Mouse (Mus musculus): ENCODE results near the gene Fhl2. TPM values are rescaled to one million over a fixed set of nuclear protein-coding genes. Genes with fewer than 3 reads are reported as not detected.
"Not testable (repeated sequence)": the region's sequence is repeated elsewhere in the genome, so short reads cannot be mapped to it uniquely, and the experiment has no call there.

Fhl2 gene
- polyA plus RNA-seq, 1 experiment from 2014 or later = 17.4 TPM

- Histone ChIP-seq H3K9ac (replicated peaks; ENCODE audit: low read length) (no peak overlapping the region), H3K27me3 (ENCODE audit: control insufficient read depth, insufficient read depth, low read length) (no peaks in the 10 kb centered on the region), H3K9me3 (ENCODE audit: control insufficient read depth, low read length) (no peaks in the 10 kb centered on the region), H3K4me3 (replicated peaks; ENCODE audit: low read depth, low read length) (no peak overlapping the region), H3K4me1 (ENCODE audit: control insufficient read depth, insufficient read depth, low read length) (no peaks in the 10 kb centered on the region), H3K36me3 (ENCODE audit: control insufficient read depth, insufficient read depth, low read length) (no peaks in the 10 kb centered on the region), H3K27ac (replicated peaks; ENCODE audit: low read depth, low read length) (no peak overlapping the region), H3K4me2 (ENCODE audit: low read length) (no peak overlapping the region)
- ATAC-seq (ENCODE audit: low FRiP score, low TSS enrichment) (no peak), DNase-seq (no peak)
- WGBS = 69% methylated on average over 2 of the region's 2 CpGs
These were observed 5.0 kb upstream of the Fhl2 start for GRCm38 (mm10) chr1:43201796-43202195.

- Histone ChIP-seq H3K27me3 (ENCODE audit: control insufficient read depth, insufficient read depth, low read length) (no peaks in the 10 kb centered on the region), H3K9ac (replicated peaks; ENCODE audit: low read length) (no peak overlapping the region), H3K4me1 (ENCODE audit: control insufficient read depth, insufficient read depth, low read length) (no peaks in the 10 kb centered on the region), H3K4me2 (ENCODE audit: low read length) (no peak overlapping the region), H3K9me3 (ENCODE audit: control insufficient read depth, low read length) (no peaks in the 10 kb centered on the region), H3K36me3 (ENCODE audit: control insufficient read depth, insufficient read depth, low read length) (no peaks in the 10 kb centered on the region), H3K4me3 (replicated peaks; ENCODE audit: low read depth, low read length) (no peak overlapping the region), H3K27ac (replicated peaks; ENCODE audit: low read depth, low read length) (no peak overlapping the region)
- no peak for ATAC-seq (ENCODE audit: low FRiP score, low TSS enrichment)
- no peak for DNase-seq
- 93% methylated on average over 3 of the region's 3 CpGs for WGBS
These were observed 3.1 kb upstream of the Fhl2 start for GRCm38 (mm10) chr1:43199867-43200240.

DNA sequence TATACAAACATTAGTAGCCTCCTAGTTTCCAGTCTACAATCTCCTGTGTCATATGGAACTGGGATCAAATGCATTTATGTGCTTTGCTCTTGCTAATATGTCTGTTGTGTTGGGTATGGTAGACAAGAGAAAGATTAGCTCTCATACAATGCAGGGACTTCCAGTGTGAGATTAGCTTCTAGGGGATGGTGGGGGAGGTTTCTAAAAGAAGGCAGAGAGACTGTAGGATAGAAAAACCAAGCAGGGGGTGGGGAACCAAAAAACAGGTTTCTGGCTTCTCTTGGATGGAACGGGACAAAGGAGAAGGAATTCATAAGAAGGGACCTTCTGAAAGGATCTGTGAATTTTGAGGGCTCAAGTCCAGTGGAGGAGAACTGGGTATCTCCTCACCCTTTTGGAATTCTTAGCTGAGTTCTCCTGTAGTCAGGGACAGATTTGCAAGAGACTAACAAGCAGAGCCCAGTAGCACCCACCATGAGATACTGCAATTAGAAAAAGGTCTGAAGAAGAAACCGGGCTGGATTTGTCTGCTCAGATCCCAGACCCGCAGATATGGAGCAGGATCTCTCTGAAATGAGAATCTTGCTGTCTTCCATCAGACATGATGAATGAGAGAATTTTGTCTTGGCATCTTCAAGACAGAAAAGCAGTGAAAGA is 2.6 kb upstream of the Fhl2 start:
- Histone ChIP-seq H3K9me3 (ENCODE audit: control insufficient read depth, low read length) (no peaks in the 10 kb centered on the region), H3K4me3 (replicated peaks; ENCODE audit: low read depth, low read length) (no peak overlapping the region), H3K36me3 (ENCODE audit: control insufficient read depth, insufficient read depth, low read length) (no peaks in the 10 kb centered on the region), H3K4me1 (ENCODE audit: control insufficient read depth, insufficient read depth, low read length) (no peaks in the 10 kb centered on the region), H3K9ac (replicated peaks; ENCODE audit: low read length) (no peak overlapping the region), H3K27me3 (ENCODE audit: control insufficient read depth, insufficient read depth, low read length) (no peaks in the 10 kb centered on the region), H3K4me2 (ENCODE audit: low read length) (no peak overlapping the region), H3K27ac (replicated peaks; ENCODE audit: low read depth, low read length) (no peak overlapping the region)
- no peak for DNase-seq
- WGBS = 85% methylated on average over 3 of the region's 3 CpGs
- ATAC-seq (ENCODE audit: low FRiP score, low TSS enrichment) = no peak

- no peak overlapping the region for H3K4me3 ChIP-seq (replicated peaks; ENCODE audit: low read depth, low read length)
- no peaks in the 10 kb centered on the region for H3K9me3 ChIP-seq (ENCODE audit: control insufficient read depth, low read length)
- ATAC-seq (ENCODE audit: low FRiP score, low TSS enrichment) (no peak), DNase-seq (no peak)
- no peak overlapping the region for H3K4me2 ChIP-seq (ENCODE audit: low read length)
- H3K4me1 ChIP-seq (ENCODE audit: control insufficient read depth, insufficient read depth, low read length) = no peaks in the 10 kb centered on the region
- WGBS = 90% methylated on average over 1 of the region's 1 CpGs
- H3K27me3 ChIP-seq (ENCODE audit: control insufficient read depth, insufficient read depth, low read length) = no peaks in the 10 kb centered on the region
- H3K27ac ChIP-seq (replicated peaks; ENCODE audit: low read depth, low read length) = no peak overlapping the region
- no peak overlapping the region for H3K9ac ChIP-seq (replicated peaks; ENCODE audit: low read length)
- no peaks in the 10 kb centered on the region for H3K36me3 ChIP-seq (ENCODE audit: control insufficient read depth, insufficient read depth, low read length)
These were observed 725 bp downstream of the Fhl2 start for GRCm38 (mm10) chr1:43196059-43196458.

DNA sequence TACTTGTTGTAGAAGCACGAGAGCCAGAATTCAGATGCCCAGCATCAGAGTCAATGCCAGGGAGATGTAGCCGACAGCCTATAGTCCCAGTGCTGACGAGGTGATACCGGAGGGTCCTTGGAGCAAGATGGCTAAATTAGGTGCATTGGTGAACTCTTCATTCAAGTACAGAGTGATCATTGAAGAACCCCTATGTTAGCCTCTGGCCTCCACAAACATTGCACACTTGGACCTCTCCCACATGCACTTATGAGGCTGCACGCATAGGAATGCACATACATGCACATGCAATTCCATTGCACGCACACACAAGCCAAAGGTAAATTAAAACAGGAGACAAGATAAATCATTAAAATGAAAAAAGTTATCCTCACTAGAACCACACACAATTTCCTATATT is 3.4 kb downstream of the Fhl2 start:
- ATAC-seq (ENCODE audit: low FRiP score, low TSS enrichment) (no peak), DNase-seq (no peak)
- Histone ChIP-seq H3K4me1 (ENCODE audit: control insufficient read depth, insufficient read depth, low read length) (no peaks in the 10 kb centered on the region), H3K9me3 (ENCODE audit: control insufficient read depth, low read length) (no peaks in the 10 kb centered on the region), H3K36me3 (ENCODE audit: control insufficient read depth, insufficient read depth, low read length) (no peaks in the 10 kb centered on the region), H3K27me3 (ENCODE audit: control insufficient read depth, insufficient read depth, low read length) (no peaks in the 10 kb centered on the region), H3K27ac (replicated peaks; ENCODE audit: low read depth, low read length) (no peak overlapping the region), H3K4me2 (ENCODE audit: low read length) (no peak overlapping the region), H3K9ac (replicated peaks; ENCODE audit: low read length) (no peak overlapping the region), H3K4me3 (replicated peaks; ENCODE audit: low read depth, low read length) (no peak overlapping the region)
- WGBS = 95% methylated on average over 6 of the region's 6 CpGs

DNA sequence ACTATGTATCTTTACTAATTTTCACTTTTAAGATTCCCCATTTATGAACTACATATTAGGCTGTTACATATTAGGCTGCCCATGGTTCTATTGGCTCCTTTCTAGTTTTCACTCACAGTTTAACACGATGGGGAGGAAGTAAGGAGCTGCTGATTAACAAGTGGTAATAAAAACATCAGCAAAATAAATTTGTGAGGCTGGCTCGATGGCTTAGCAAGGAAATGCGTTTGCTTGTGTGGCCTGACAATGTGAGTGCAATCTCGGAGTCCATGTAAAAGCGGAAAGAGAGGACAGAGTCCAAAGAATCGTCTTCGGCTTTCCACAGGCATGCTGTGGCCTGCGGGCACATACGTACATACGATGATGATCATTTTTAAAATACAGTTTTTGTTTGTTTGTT is 4.3 kb downstream of the Fhl2 start:
- WGBS = 89% methylated on average over 10 of the region's 10 CpGs
- H3K9me3 ChIP-seq (ENCODE audit: control insufficient read depth, low read length) = no peaks in the 10 kb centered on the region
- ATAC-seq (ENCODE audit: low FRiP score, low TSS enrichment) (no peak), DNase-seq (no peak)
- H3K27me3 ChIP-seq (ENCODE audit: control insufficient read depth, insufficient read depth, low read length) = no peaks in the 10 kb centered on the region
- no peak overlapping the region for H3K4me2 ChIP-seq (ENCODE audit: low read length)
- H3K4me3 ChIP-seq (replicated peaks; ENCODE audit: low read depth, low read length) = no peak overlapping the region
- H3K36me3 ChIP-seq (ENCODE audit: control insufficient read depth, insufficient read depth, low read length) = no peaks in the 10 kb centered on the region
- no peak overlapping the region for H3K9ac ChIP-seq (replicated peaks; ENCODE audit: low read length)
- H3K27ac ChIP-seq (replicated peaks; ENCODE audit: low read depth, low read length) = no peak overlapping the region
- H3K4me1 ChIP-seq (ENCODE audit: control insufficient read depth, insufficient read depth, low read length) = no peaks in the 10 kb centered on the region

DNA sequence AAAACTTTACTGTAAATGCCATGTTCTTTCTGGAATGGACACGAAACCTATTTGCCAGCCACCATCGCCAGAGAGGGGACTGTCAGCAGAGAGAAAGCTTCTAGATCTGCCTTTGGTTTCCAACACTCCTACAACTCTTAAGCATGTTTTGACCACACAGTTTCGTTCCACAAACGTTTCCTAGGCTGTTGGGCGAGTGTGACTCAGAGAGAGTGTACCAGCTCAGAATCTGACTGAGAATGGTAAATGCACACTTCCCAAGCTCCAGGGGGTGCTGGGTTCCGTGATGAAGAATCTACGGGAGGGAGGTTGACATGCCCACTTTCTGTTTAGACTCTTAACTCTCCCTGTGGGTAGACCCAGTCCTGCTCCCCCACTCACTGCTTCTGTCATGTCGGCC is 5.7 kb downstream of the Fhl2 start:
- 87% methylated on average over 8 of the region's 8 CpGs for WGBS
- H3K4me1 ChIP-seq (ENCODE audit: control insufficient read depth, insufficient read depth, low read length) = no peaks in the 10 kb centered on the region
- no peaks in the 10 kb centered on the region for H3K27me3 ChIP-seq (ENCODE audit: control insufficient read depth, insufficient read depth, low read length)
- DNase-seq (no peak), ATAC-seq (ENCODE audit: low FRiP score, low TSS enrichment) (no peak)
- no peaks in the 10 kb centered on the region for H3K9me3 ChIP-seq (ENCODE audit: control insufficient read depth, low read length)
- no peak overlapping the region for H3K27ac ChIP-seq (replicated peaks; ENCODE audit: low read depth, low read length)
- no peak overlapping the region for H3K9ac ChIP-seq (replicated peaks; ENCODE audit: low read length)
- H3K36me3 ChIP-seq (ENCODE audit: control insufficient read depth, insufficient read depth, low read length) = no peaks in the 10 kb centered on the region
- H3K4me3 ChIP-seq (replicated peaks; ENCODE audit: low read depth, low read length) = no peak overlapping the region
- no peak overlapping the region for H3K4me2 ChIP-seq (ENCODE audit: low read length)

DNA sequence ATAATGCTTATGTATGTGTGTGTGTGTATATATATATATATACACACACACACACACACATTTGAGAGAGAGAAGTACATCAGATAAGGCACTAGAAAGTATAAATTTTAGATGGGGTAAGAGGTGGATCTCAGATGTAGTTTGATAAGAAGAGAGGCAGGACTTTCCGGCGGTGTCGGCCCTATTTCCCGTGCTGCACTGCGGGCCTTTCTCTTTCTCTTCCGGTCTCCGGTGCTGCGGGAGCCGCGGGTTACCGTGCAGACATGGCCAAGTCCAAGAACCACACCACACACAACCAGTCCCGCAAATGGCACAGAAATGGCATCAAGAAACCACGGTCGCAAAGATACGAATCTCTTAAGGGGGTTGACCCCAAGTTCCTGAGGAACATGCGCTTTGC is 7.9 kb downstream of the Fhl2 start:
- ATAC-seq (ENCODE audit: low FRiP score, low TSS enrichment); H3K36me3 ChIP-seq (ENCODE audit: control insufficient read depth, insufficient read depth, low read length); H3K4me3 ChIP-seq (replicated peaks; ENCODE audit: low read depth, low read length); H3K27ac ChIP-seq (replicated peaks; ENCODE audit: low read depth, low read length); H3K9ac ChIP-seq (replicated peaks; ENCODE audit: low read length); H3K4me1 ChIP-seq (ENCODE audit: control insufficient read depth, insufficient read depth, low read length); H3K9me3 ChIP-seq (ENCODE audit: control insufficient read depth, low read length); H3K4me2 ChIP-seq (ENCODE audit: low read length); DNase-seq; H3K27me3 ChIP-seq (ENCODE audit: control insufficient read depth, insufficient read depth, low read length): not testable (repeated sequence)
- WGBS = 93% methylated on average over 11 of the region's 16 CpGs

DNA sequence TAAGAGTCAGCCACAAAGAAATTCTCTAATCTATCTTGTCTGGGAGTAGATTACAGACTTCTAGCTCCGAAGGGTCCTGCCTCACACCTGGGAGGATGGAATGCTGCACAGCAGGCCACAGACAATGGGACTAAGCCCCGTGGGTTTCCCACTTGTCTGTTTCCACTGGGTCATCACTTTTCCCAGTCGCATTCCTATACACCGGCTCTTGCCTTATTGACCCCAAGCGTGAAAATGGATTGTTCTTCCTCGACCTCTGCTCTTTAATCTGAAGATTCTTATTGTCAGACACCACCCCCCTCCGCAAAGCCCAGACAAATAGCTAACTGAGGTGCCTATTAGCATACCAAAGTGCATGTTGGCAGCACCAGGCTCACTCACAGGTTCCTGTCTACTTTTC is 10.4 kb downstream of the Fhl2 start:
- H3K9me3 ChIP-seq (ENCODE audit: control insufficient read depth, low read length) = no peaks in the 10 kb centered on the region
- 4% methylated on average over 7 of the region's 7 CpGs for WGBS
- no peak overlapping the region for H3K4me3 ChIP-seq (replicated peaks; ENCODE audit: low read depth, low read length)
- no peaks in the 10 kb centered on the region for H3K27me3 ChIP-seq (ENCODE audit: control insufficient read depth, insufficient read depth, low read length)
- no peak overlapping the region for H3K4me2 ChIP-seq (ENCODE audit: low read length)
- ATAC-seq (ENCODE audit: low FRiP score, low TSS enrichment) = no peak
- H3K36me3 ChIP-seq (ENCODE audit: control insufficient read depth, insufficient read depth, low read length) = no peaks in the 10 kb centered on the region
- no peaks in the 10 kb centered on the region for H3K4me1 ChIP-seq (ENCODE audit: control insufficient read depth, insufficient read depth, low read length)
- H3K9ac ChIP-seq (replicated peaks; ENCODE audit: low read length) = no peak overlapping the region
- no peak for DNase-seq
- no peak overlapping the region for H3K27ac ChIP-seq (replicated peaks; ENCODE audit: low read depth, low read length)

All from midbrain, embryonic 14.5 days (tissue).